ENCODE assay signal across 10 mouse cellular contexts in genomic region chr7:25301063-25301462, GRCm38 (mm10). TPM values are rescaled to one million over a fixed set of nuclear protein-coding genes. Genes with fewer than 3 reads are reported as not detected.
DNase-seq lines count a peak whose midpoint lies in the region; ATAC-seq and TF ChIP-seq lines count a peak whose summit lies in the region.
"Had no signal": no experiment of that assay in that cellular context is flagged by ENCODE, and none has a peak within 500 bp of the region (broad histone marks: within the 10 kb centered on the region; RNA-seq: fewer than 3 reads in every experiment).

Gene Prr19, plus strand, starts transcription at chr7:25301411.

- intact Hi-C loops in left cerebral cortex, postnatal 25 days (cut with DNase I), result no loop called here

- H3K4me3 ChIP-seq in liver, embryonic 11.5 days (ENCODE audit: low read depth, low read length), result no peak within 1 kb of the TSS
- H3K4me3 ChIP-seq in liver, embryonic 13.5 days (replicated peaks), result no peak within 1 kb of the TSS
- peak within 1 kb of the TSS; percentile 76 for H3K4me3 ChIP-seq in testis, adult 2 months (ENCODE audit: control insufficient read depth, low read depth, low read length)
- H3K4me3 ChIP-seq: limb, embryonic 12.5 days had no signal

- H3K4me1 ChIP-seq in liver, embryonic 11.5 days (replicated peaks; ENCODE audit: control insufficient read depth, insufficient read depth, low read length), result peaks cover 11% of the 10 kb centered on the region
- H3K4me1 ChIP-seq in liver, embryonic 13.5 days (replicated peaks), result peaks cover 27% of the 10 kb centered on the region
- peaks cover 26% of the 10 kb centered on the region for H3K4me1 ChIP-seq in testis, adult 2 months (ENCODE audit: control insufficient read depth, insufficient read depth, low read length)

- H3K36me3 ChIP-seq in liver, embryonic 11.5 days (ENCODE audit: control insufficient read depth, insufficient read depth, low read length), result no peaks in the 10 kb centered on the region
- no peaks in the 10 kb centered on the region for H3K36me3 ChIP-seq in liver, embryonic 13.5 days
- H3K36me3 ChIP-seq in testis, adult 2 months (ENCODE audit: control insufficient read depth, insufficient read depth, low read length), result peaks cover 4% of the 10 kb centered on the region; the same call in 1 of the 2 replicates

- TF ChIP-seq CTCF in testis, adult 2 months (IDR thresholded peaks at IDR 0.05; ENCODE audit: control insufficient read depth, insufficient read depth, insufficient replicate concordance, low read depth, low read length), result no peak

- TF ChIP-seq POLR2A in testis, adult 2 months (IDR thresholded peaks at IDR 0.05; ENCODE audit: control insufficient read depth, low read depth, low read length), result peak; percentile 62; the same call in 1 of the 2 replicates

- no peaks in the 10 kb centered on the region for H3K9me3 ChIP-seq in liver, embryonic 11.5 days (ENCODE audit: control insufficient read depth, low read length)
- no peaks in the 10 kb centered on the region for H3K9me3 ChIP-seq in liver, embryonic 13.5 days (replicated peaks)
- H3K9me3 ChIP-seq: limb, embryonic 12.5 days had no signal

- WGBS in liver, embryonic 11.5 days, result 53% methylated on average over 19 of the region's 19 CpGs
- WGBS in liver, embryonic 13.5 days (ENCODE audit: insufficient replicate concordance), result 50% methylated on average over 19 of the region's 19 CpGs

- no peak within 1 kb of the TSS for H3K4me2 ChIP-seq in liver, embryonic 11.5 days
- H3K4me2 ChIP-seq in liver, embryonic 13.5 days, result no peak within 1 kb of the TSS
- H3K4me2 ChIP-seq: limb, embryonic 12.5 days had no signal

- no peak; the same call in 1 of the 2 replicates for ATAC-seq in liver, embryonic 11.5 days (replicated peaks; ENCODE audit: low FRiP score)
- 0 out of 2 replicates have a peak, but pooled peaks have one; percentile 25 for ATAC-seq in liver, embryonic 13.5 days (ENCODE audit: low read depth)

- no peak within 1 kb of the TSS for H3K9ac ChIP-seq in liver, embryonic 11.5 days (ENCODE audit: low read depth, low read length)
- no peak within 1 kb of the TSS for H3K9ac ChIP-seq in liver, embryonic 13.5 days
- H3K9ac ChIP-seq: limb, embryonic 12.5 days had no signal

- no peak within 1 kb of the TSS for H3K27ac ChIP-seq in liver, embryonic 11.5 days (ENCODE audit: low read depth, low read length)
- no peak within 1 kb of the TSS for H3K27ac ChIP-seq in liver, embryonic 13.5 days
- peak within 1 kb of the TSS; percentile 90 for H3K27ac ChIP-seq in testis, adult 2 months (ENCODE audit: control insufficient read depth, insufficient read depth, low read depth, low read length)
- H3K27ac ChIP-seq: limb, embryonic 12.5 days had no signal

- DNase-seq in liver, result peak; percentile 68
- no peak for DNase-seq in liver, embryonic 11.5 days (ENCODE audit: low spot score)
- DNase-seq in embryo, embryonic 10.5 days (ENCODE audit: low spot score), result peak; percentile 82
- DNase-seq in liver, embryonic 13.5 days, result peak; percentile 55
- no peak for DNase-seq in frontal cortex, postnatal 14 days (ENCODE audit: low spot score in 2 of 2)
- DNase-seq in left cerebral cortex, postnatal 25 days (ENCODE audit: low spot score in 2 of 2), result no peak
- no peak for DNase-seq in cerebellum, adult 11 months
- DNase-seq: adrenal gland, postnatal 25 days had no signal

- H3K27me3 ChIP-seq in liver, embryonic 11.5 days (replicated peaks; ENCODE audit: control insufficient read depth, insufficient read depth, low read length), result peaks cover 24% of the 10 kb centered on the region
- H3K27me3 ChIP-seq in liver, embryonic 13.5 days, result peaks cover 33% of the 10 kb centered on the region
- H3K27me3 ChIP-seq in testis, adult 2 months (ENCODE audit: control insufficient read depth, insufficient read depth, low read length), result no peaks in the 10 kb centered on the region

RNA-seq across cellular contexts. Expression of gene Prr19, which starts in this region (rescaled TPM):
- polyA plus RNA-seq in liver, embryonic 11.5 days (2014; fragmentation: Nextera tagmentation; extraction: Ambion mirVana), result 0.32 and 0.68 TPM in 2 replicates
- polyA plus RNA-seq in liver, embryonic 13.5 days (2015; fragmentation: Nextera tagmentation; extraction: Ambion mirVana), result not detected in 2 replicates
- 83.0 and 90.6 TPM in 2 replicates for polyA plus RNA-seq in testis, adult 2 months (2012; rRNA removed)
- total RNA-seq in left cerebral cortex, postnatal 25 days (2021), result not detected
- total RNA-seq: adrenal gland, postnatal 25 days had no signal

Comparison
In these comparisons a context has a peak if more than half of its experiments do, and no peak if none do; other contexts are left out.
1. RNA of gene Prr19 (polyA plus RNA-seq): 83.0 to 90.6 TPM in testis, adult 2 months; 0.32 to 0.68 TPM in liver, embryonic 11.5 days and not detected in liver, embryonic 13.5 days; every median in the first group is over 10 times any median in the second.
2. DNase-seq: peak in liver (single experiment) and embryo, embryonic 10.5 days (single experiment); none in liver, embryonic 11.5 days (single experiment), frontal cortex, postnatal 14 days (0 of 2), left cerebral cortex, postnatal 25 days (0 of 2) and cerebellum, adult 11 months (single experiment).
3. Peak in DNase-seq and ATAC-seq in liver, embryonic 13.5 days; RNA of the gene not detected or under 1 TPM.